Mouse (Mus musculus) c-Kit-negative CD71-positive TER-119-positive erythroid progenitor cells, embryonic 14.5 days (primary cell): ENCODE measurements around the gene Ankrd35.
"Not testable (repeated sequence)": the region's sequence is repeated elsewhere in the genome, so short reads cannot be mapped to it uniquely, and the experiment has no call there.

Source experiments
- DNase-seq: peaks from one replicate; pipeline ENCODE4 v3.0.0-alpha.2; 2013; ENCODE audit warnings: low read depth, low spot score

Gene Ankrd35

GRCm38 (mm10) chr3:96706217-96706616 is 36.3 kb downstream of the Ankrd35 start:
- no peak for DNase-seq

- DNase-seq: no peak
Measured at GRCm38 (mm10) chr3:96706984-96707383, 37.1 kb downstream of the Ankrd35 start.

GRCm38 (mm10) chr3:96707903-96708683 is 38.2 kb downstream of the Ankrd35 start, which contains the start of gene Nudt17:
Gene Nudt17 (minus strand): TSS chr3:96708562.
- peak; percentile 40 for DNase-seq

- DNase-seq: no peak
Measured at GRCm38 (mm10) chr3:96708684-96709064, 38.7 kb downstream of the Ankrd35 start.

- DNase-seq: no peak
Measured at GRCm38 (mm10) chr3:96714286-96714685, 44.4 kb downstream of the Ankrd35 start.

GRCm38 (mm10) chr3:96715854-96716253 is 45.9 kb downstream of the Ankrd35 start:
- DNase-seq: no peak

- DNase-seq: no peak
Measured at GRCm38 (mm10) chr3:96719173-96719572, 49.2 kb downstream of the Ankrd35 start.

- peak; percentile 89 for DNase-seq
Measured at GRCm38 (mm10) chr3:96727343-96727827, 57.5 kb downstream of the Ankrd35 start, which contains the start of the genes Polr3c and Rnf115. Gene Polr3c (minus strand): TSS chr3:96727628. Gene Rnf115 (plus strand): TSS chr3:96727664.

GRCm38 (mm10) chr3:96727828-96728633 is 58.1 kb downstream of the Ankrd35 start:
- DNase-seq: peak; percentile 30

- DNase-seq: no peak
Measured at GRCm38 (mm10) chr3:96728634-96729402, 58.9 kb downstream of the Ankrd35 start.

- no peak for DNase-seq
Measured at GRCm38 (mm10) chr3:96729403-96729784, 59.5 kb downstream of the Ankrd35 start.

GRCm38 (mm10) chr3:96730785-96731184 is 60.9 kb downstream of the Ankrd35 start:
- no peak for DNase-seq

- no peak for DNase-seq
Measured at GRCm38 (mm10) chr3:96733984-96734383, 64.1 kb downstream of the Ankrd35 start.

- no peak for DNase-seq
Measured at GRCm38 (mm10) chr3:96735200-96735599, 65.3 kb downstream of the Ankrd35 start.

- no peak for DNase-seq
Measured at GRCm38 (mm10) chr3:96737013-96737740, 67.2 kb downstream of the Ankrd35 start.

- no peak for DNase-seq
Measured at GRCm38 (mm10) chr3:96737995-96738394, 68.1 kb downstream of the Ankrd35 start.

GRCm38 (mm10) chr3:96740279-96740678 is 70.3 kb downstream of the Ankrd35 start:
- DNase-seq: not testable (repeated sequence)
